Mouse (Mus musculus) embryo, embryonic 9.5 days (tissue): ENCODE measurements at regions not wholly inside any gene's neighbourhood (a gene's known extent, or its start where the extent isn't known, plus 50 kb on each side); places are given as distances from the start of the nearest gene placed in this dataset.
A peak's percentile ranks its signal among the peaks of the same experiment; 100 is the strongest.

Experiments used
- DNase-seq: peaks from one replicate; pipeline ENCODE4 v3.0.0-alpha.2; 2017; ENCODE audit errors: extremely low spot score

GRCm38 (mm10) chr15:62055011-62055410, 1132.2 kb upstream of the A1bg start:
- no peak for DNase-seq

- peak; percentile 8 for DNase-seq
Measured at GRCm38 (mm10) chr15:62053420-62054239, 1130.8 kb upstream of the A1bg start.

GRCm38 (mm10) chr15:62049416-62049815, 1126.6 kb upstream of the A1bg start:
- peak; percentile 21 for DNase-seq

GRCm38 (mm10) chr15:62048981-62049380, 1126.2 kb upstream of the A1bg start:
- DNase-seq, result no peak

GRCm38 (mm10) chr15:62046276-62046675, 1123.5 kb upstream of the A1bg start:
- no peak for DNase-seq

GRCm38 (mm10) chr15:62044654-62045335, 1122.0 kb upstream of the A1bg start:
- DNase-seq, result no peak

GRCm38 (mm10) chr15:62043617-62044392, 1121.0 kb upstream of the A1bg start:
- no peak for DNase-seq

- DNase-seq, result no peak
Measured at GRCm38 (mm10) chr15:62042924-62043504, 1120.2 kb upstream of the A1bg start.
